Mouse (Mus musculus) midbrain, embryonic 11.5 days (tissue): Measurements from ENCODE around the gene Neurod2. TPM values are rescaled to one million over a fixed set of nuclear protein-coding genes. Genes with fewer than 3 reads are reported as not detected.

Experiments used
- polyA plus RNA-seq: library from polyadenylated mRNA; unstranded; fragments of >200 nt; fragmentation: Nextera tagmentation; extraction: Ambion mirVana; gene quantifications from 2 replicates; pipeline ENCODE4 v1.2.1, GENCODE M21; 2014

Gene Neurod2
- polyA plus RNA-seq, 1 experiment from 2014 or later: 0.15 TPM

Other genes starting within 250 kb of the Neurod2 start
- gene Fbxl20, start 179.2 kb downstream of the Neurod2 start, polyA plus RNA-seq: 23.4 and 24.9 TPM in 2 replicates
- gene Med1, start 136.4 kb downstream of the Neurod2 start, polyA plus RNA-seq: 78.4 and 80.5 TPM in 2 replicates
- 11.1 and 12.1 TPM in 2 replicates for gene Cdk12, start 126.6 kb downstream of the Neurod2 start, polyA plus RNA-seq
- 0.78 and 0.91 TPM in 2 replicates for gene Ppp1r1b, start 18.8 kb upstream of the Neurod2 start, polyA plus RNA-seq
- 39.7 and 41.5 TPM in 2 replicates for gene Stard3, start 28.7 kb upstream of the Neurod2 start, polyA plus RNA-seq
- not detected in 2 replicates for gene Tcap, start 54.2 kb upstream of the Neurod2 start, polyA plus RNA-seq
- not detected in 2 replicates for gene Pnmt, start 56.8 kb upstream of the Neurod2 start, polyA plus RNA-seq
- 5.6 and 5.7 TPM in 2 replicates for gene Pgap3, start 70.8 kb upstream of the Neurod2 start, polyA plus RNA-seq
- gene Erbb2, start 82.8 kb upstream of the Neurod2 start, polyA plus RNA-seq: 14.8 TPM in 2 replicates
- 145 and 158 TPM in 2 replicates for gene Mien1, start 109.3 kb upstream of the Neurod2 start, polyA plus RNA-seq
- 0.60 and 1.0 TPM in 2 replicates for gene Grb7, start 116.7 kb upstream of the Neurod2 start, polyA plus RNA-seq
- gene Ikzf3, start 216.4 kb upstream of the Neurod2 start, polyA plus RNA-seq: 0.07 and 0.18 TPM in 2 replicates
- gene Zpbp2, start 221.4 kb upstream of the Neurod2 start, polyA plus RNA-seq: 0.23 and 0.26 TPM in 2 replicates